Mouse (Mus musculus) liver, embryonic 14.5 days (tissue): ENCODE data around the gene Fpr1. TPM values are rescaled to one million over a fixed set of nuclear protein-coding genes. Genes with fewer than 3 reads are reported as not detected.

Experiments used
- ATAC-seq: fragments of 200-750 bp; cut with Nextera tagmentation; 2 replicates; pipeline ENCODE4 v1.8.0; 2017; ENCODE audit warnings: moderate number of reproducible peaks, mild to moderate bottlenecking, moderate library complexity; ENCODE audit not compliant: insufficient read depth
- DNase-seq, 3 experiments: peaks; one replicate each; pipeline ENCODE4 v3.0.0-alpha.2; 2012 to 2013; ENCODE audit warnings: low read depth in 3 of 3, low spot score in 3 of 3
- H3K27ac ChIP-seq: fragments of 300-500 bp; sonication (generic); 2 replicates; pipeline ENCODE4 v1.5.1; 2014; ENCODE audit warnings: moderate library complexity, mild to moderate bottlenecking, control low read depth, inconsistent platforms
- H3K27me3 ChIP-seq: fragments of 300-500 bp; sonication (generic); 2 replicates; pipeline ENCODE4 v1.6.1; 2014; ENCODE audit warnings: mild to moderate bottlenecking, low read length, moderate library complexity; ENCODE audit not compliant: control insufficient read depth, insufficient read depth
- H3K36me3 ChIP-seq: fragments of 300-500 bp; sonication (generic); replicated peaks from 2 replicates; pipeline ENCODE4 v1.6.1; 2014; ENCODE audit warnings: low read depth; ENCODE audit not compliant: control insufficient read depth, insufficient read depth
- H3K4me1 ChIP-seq, 2 experiments: fragments of 200-500 bp in 1 of 2; fragments of 300-500 bp in 1 of 2; sonication (generic) in 1 of 2; replicated peaks; 2 replicates each; pipeline ENCODE4 v1.6.1; 2012 to 2014; ENCODE audit warnings: antibody characterized with exemption in 1 of 2, inconsistent platforms in 1 of 2, low read length in 1 of 2; ENCODE audit not compliant: control insufficient read depth in 2 of 2, insufficient read depth in 2 of 2
- H3K4me2 ChIP-seq: fragments of 300-500 bp; sonication (generic); 2 replicates; pipeline ENCODE4 v1.6.1; 2014; ENCODE audit warnings: low read depth, mild to moderate bottlenecking, control low read depth, moderate library complexity
- H3K4me3 ChIP-seq, 2 experiments: fragments of 200-500 bp in 1 of 2; fragments of 300-500 bp in 1 of 2; sonication (generic) in 1 of 2; 2 replicates each; pipeline ENCODE4 v1.5.1; 2012 to 2014; ENCODE audit warnings: low read depth in 2 of 2, low read length in 2 of 2, mild to moderate bottlenecking in 2 of 2, control low read depth in 1 of 2, inconsistent platforms in 1 of 2, moderate library complexity in 1 of 2; ENCODE audit not compliant: insufficient read depth in 1 of 2
- H3K9ac ChIP-seq: fragments of 300-500 bp; sonication (generic); replicated peaks from 2 replicates; pipeline ENCODE4 v1.6.1; 2014; ENCODE audit warnings: mild to moderate bottlenecking, control low read depth, moderate library complexity
- H3K9me3 ChIP-seq: fragments of 300-500 bp; sonication (generic); 2 replicates; pipeline ENCODE4 v1.6.1; 2016; ENCODE audit warnings: low read length, mixed read lengths; ENCODE audit not compliant: control insufficient read depth
- CTCF ChIP-seq: IDR thresholded peaks from 2 replicates; pipeline ENCODE4 v1.5.1; 2016; ENCODE audit warnings: antibody characterized with exemption, low read depth, control low read depth
- EP300 ChIP-seq: IDR thresholded peaks from 2 replicates; pipeline ENCODE4 v1.6.1; 2016; ENCODE audit warnings: antibody characterized with exemption, low read depth
- WGBS: fragments of 180-500 bp; shearing (Covaris S2); extraction: QIAGEN DNeasy Blood & Tissue Kit; methylation state at CpG from one replicate; pipeline ENCODE4 v1.1.7; 2014; ENCODE audit not compliant: insufficient replicate concordance; 5-methylcytosine and 5-hydroxymethylcytosine counted together
- polyA plus RNA-seq, 2 experiments: library from polyadenylated mRNA; depleted of rRNA in 1 of 2; stranded (reverse) in 1 of 2; unstranded in 1 of 2; fragments of >200 nt; fragmentation: Nextera tagmentation in 1 of 2; extraction: Ambion mirVana in 1 of 2; gene quantifications; 2 replicates each; pipeline versions ENCODE4 v1.2.1 to v1.2.3; 2012 to 2014

Fpr1 gene
- polyA plus RNA-seq, 2 experiments, result 2.1 to 2.7 TPM

DNA sequence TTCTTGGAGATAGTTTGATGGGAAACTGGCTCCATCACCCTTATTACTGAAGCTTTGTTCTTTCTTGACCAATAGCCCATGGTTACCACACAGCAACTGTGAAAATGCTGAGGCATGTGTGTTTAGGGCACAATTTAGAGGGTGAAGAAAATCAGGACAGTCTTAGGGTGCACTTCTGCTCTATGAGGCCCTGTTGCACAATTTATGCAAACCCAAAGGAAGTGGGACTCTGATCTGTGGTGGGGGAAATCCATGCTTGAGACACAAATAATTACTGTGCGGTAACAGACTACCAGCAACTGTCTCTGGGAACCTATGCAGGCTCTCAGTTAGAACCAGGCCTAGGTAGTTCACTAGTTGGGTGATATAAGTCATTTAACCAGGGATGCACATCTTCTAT, 17.0 kb upstream of the Fpr1 start:
- H3K9ac ChIP-seq, result no peak overlapping the region
- no peak for ATAC-seq
- no peak overlapping the region for H3K4me3 ChIP-seq
- no peaks in the 10 kb centered on the region for H3K9me3 ChIP-seq
- peak in 1 of 3 experiments; percentile 2 for DNase-seq
- no peaks in the 10 kb centered on the region for H3K27me3 ChIP-seq
- H3K27ac ChIP-seq, result no peak overlapping the region
- 38% methylated on average over 1 of the region's 1 CpGs for WGBS
- TF ChIP-seq CTCF (no peak), EP300 (no peak)
- H3K4me1 ChIP-seq, result no peaks in the 10 kb centered on the region
- H3K4me2 ChIP-seq, result no peak overlapping the region
- H3K36me3 ChIP-seq, result no peaks in the 10 kb centered on the region

DNA sequence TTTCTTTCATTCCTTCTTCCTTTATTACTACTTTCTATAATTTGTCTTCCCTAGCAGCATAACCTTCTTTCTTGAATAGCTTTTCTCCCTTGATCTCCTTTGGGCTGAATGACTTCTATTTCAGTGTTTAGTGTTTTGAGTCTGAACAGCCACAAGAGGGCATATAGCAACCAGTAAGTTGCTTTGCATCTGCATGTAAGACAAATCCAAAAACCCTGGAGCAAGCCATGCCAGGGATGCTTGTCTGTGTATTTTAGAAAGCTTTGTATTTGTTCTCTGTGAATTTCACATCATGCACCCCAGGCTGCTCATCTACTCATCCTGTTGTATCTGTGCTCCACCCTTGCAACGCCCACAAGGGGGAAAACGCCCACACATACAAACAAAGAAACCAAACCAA, 15.5 kb upstream of the Fpr1 start:
- H3K4me2 ChIP-seq, result no peak overlapping the region
- TF ChIP-seq EP300 (no peak), CTCF (no peak; the same call in 1 of the 2 replicates)
- H3K4me1 ChIP-seq, result no peaks in the 10 kb centered on the region
- H3K27me3 ChIP-seq, result no peaks in the 10 kb centered on the region
- no peaks in the 10 kb centered on the region for H3K9me3 ChIP-seq
- ATAC-seq (no peak), DNase-seq (no peak)
- H3K9ac ChIP-seq, result no peak overlapping the region
- no peaks in the 10 kb centered on the region for H3K36me3 ChIP-seq
- H3K4me3 ChIP-seq, result no peak overlapping the region
- 61% methylated on average over 2 of the region's 2 CpGs for WGBS
- H3K27ac ChIP-seq, result no peak overlapping the region

GRCm38 (mm10) chr17:17896039-17896438, 12.3 kb upstream of the Fpr1 start:
- no peaks in the 10 kb centered on the region for H3K9me3 ChIP-seq
- no peak for TF ChIP-seq EP300
- peak; percentile 53 for TF ChIP-seq CTCF
- no peak overlapping the region for H3K4me3 ChIP-seq
- no peaks in the 10 kb centered on the region for H3K4me1 ChIP-seq
- H3K36me3 ChIP-seq, result no peaks in the 10 kb centered on the region
- H3K27me3 ChIP-seq, result no peaks in the 10 kb centered on the region
- peak in 2 of 3 experiments; percentile 4 to 35 for DNase-seq
- no peak for ATAC-seq
- no peak overlapping the region for H3K4me2 ChIP-seq
- H3K9ac ChIP-seq, result no peak overlapping the region
- WGBS, result 2% methylated on average over 4 of the region's 4 CpGs
- H3K27ac ChIP-seq, result no peak overlapping the region

GRCm38 (mm10) chr17:17889732-17890425, 6.1 kb upstream of the Fpr1 start:
- Histone ChIP-seq H3K9me3 (no peaks in the 10 kb centered on the region), H3K4me3 (no peak overlapping the region), H3K9ac (no peak overlapping the region), H3K27me3 (no peaks in the 10 kb centered on the region), H3K27ac (no peak overlapping the region), H3K4me1 (no peaks in the 10 kb centered on the region), H3K36me3 (no peaks in the 10 kb centered on the region), H3K4me2 (no peak overlapping the region)
- no peak for ATAC-seq
- WGBS, result 61% methylated on average over 2 of the region's 2 CpGs
- TF ChIP-seq EP300 (no peak), CTCF (no peak)
- no peak for DNase-seq

DNA sequence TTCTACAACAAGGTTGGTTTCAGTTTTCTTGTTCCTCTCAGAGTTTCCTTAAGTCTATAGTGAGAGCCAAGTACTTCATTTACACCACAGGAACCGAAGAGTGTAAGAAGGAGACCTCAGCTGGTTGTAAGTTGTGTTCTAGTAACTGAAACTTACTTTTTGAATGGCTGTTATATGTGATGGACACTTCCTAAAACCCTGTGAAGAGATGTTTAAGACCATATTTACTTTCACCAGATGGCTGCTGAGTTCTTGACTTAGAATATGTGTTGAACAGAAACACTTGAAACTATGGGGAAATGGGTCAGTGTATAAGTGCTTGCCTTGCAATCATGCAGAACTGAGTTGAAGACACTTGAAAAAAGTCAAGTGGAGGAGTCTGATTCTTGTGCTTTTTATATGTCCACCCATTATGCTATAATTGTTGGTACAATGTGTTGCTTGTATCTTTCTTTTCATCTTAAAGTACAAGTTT, 4.1 kb upstream of the Fpr1 start, which contains the start of the genes Fpr2 and Fpr3:
Gene Fpr2, plus strand, starts transcription at position 51 of the 475 bp plus-strand sequence.
Gene Fpr3, plus strand, starts transcription at position 79 of the 475 bp plus-strand sequence.
- no peak within 1 kb of the TSS for H3K27ac ChIP-seq
- no peak for TF ChIP-seq EP300
- TF ChIP-seq CTCF, result no peak

More for the DNA sequence above, 4.1 kb upstream of the Fpr1 start, which contains the start of the genes Fpr2 and Fpr3:
- H3K9me3 ChIP-seq, result no peaks in the 10 kb centered on the region
- H3K9ac ChIP-seq, result no peak within 1 kb of the TSS
- H3K4me3 ChIP-seq, result no peak within 1 kb of the TSS
- ATAC-seq (no peak), DNase-seq (no peak)
- H3K36me3 ChIP-seq, result no peaks in the 10 kb centered on the region
- no peaks in the 10 kb centered on the region for H3K27me3 ChIP-seq
- H3K4me1 ChIP-seq, result no peaks in the 10 kb centered on the region
- WGBS, result 23% methylated on average over 1 of the region's 1 CpGs
- H3K4me2 ChIP-seq, result no peak within 1 kb of the TSS
